Mouse (Mus musculus): Measurements from ENCODE around the gene Csmd2.

Csmd2 gene

GRCm38 (mm10) chr4:127987784-127988455 is at the start of gene Csmd2:
TSS of gene Csmd2 (plus strand) at chr4:127987857.
- no peak for DNase-seq (ENCODE audit: extremely low read depth, low read depth)

DNA sequence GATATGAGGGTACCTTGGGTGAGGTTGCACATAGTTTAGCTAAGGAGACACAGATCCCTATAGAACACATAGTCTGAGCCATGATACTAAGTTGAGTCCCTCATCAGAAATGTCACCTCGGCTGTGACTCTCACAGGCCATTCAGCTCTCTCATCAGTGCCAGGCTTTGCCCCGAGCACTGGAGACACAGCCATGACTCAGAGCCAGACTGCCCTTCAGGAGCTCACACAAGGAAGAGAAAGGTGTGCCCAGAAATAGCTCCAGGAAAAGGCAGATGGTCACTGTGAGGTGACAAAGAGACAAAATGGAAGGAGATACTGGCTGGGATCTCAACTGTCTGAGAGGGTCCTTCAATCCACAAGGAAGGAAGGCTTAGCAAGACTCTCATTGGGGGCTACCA is 40.0 kb upstream of the Csmd2 start:
- DNase-seq (ENCODE audit: extremely low read depth, low read depth), result no peak

GRCm38 (mm10) chr4:127953006-127953710 is 34.5 kb upstream of the Csmd2 start:
- DNase-seq (ENCODE audit: extremely low read depth, low read depth), result no peak

- DNase-seq (ENCODE audit: extremely low read depth, low read depth), result no peak
Measured at GRCm38 (mm10) chr4:127969101-127969500, 18.6 kb upstream of the Csmd2 start.

GRCm38 (mm10) chr4:127970018-127970421 is 17.6 kb upstream of the Csmd2 start:
- DNase-seq (ENCODE audit: extremely low read depth, low read depth), result no peak

GRCm38 (mm10) chr4:127970901-127971868 is 16.5 kb upstream of the Csmd2 start, which contains the start of gene CK137956:
TSS of gene CK137956 (minus strand) at chr4:127970951.
- no peak for DNase-seq (ENCODE audit: extremely low read depth, low read depth)

GRCm38 (mm10) chr4:127972976-127973375 is 14.7 kb upstream of the Csmd2 start:
- no peak for DNase-seq (ENCODE audit: extremely low read depth, low read depth)

DNA sequence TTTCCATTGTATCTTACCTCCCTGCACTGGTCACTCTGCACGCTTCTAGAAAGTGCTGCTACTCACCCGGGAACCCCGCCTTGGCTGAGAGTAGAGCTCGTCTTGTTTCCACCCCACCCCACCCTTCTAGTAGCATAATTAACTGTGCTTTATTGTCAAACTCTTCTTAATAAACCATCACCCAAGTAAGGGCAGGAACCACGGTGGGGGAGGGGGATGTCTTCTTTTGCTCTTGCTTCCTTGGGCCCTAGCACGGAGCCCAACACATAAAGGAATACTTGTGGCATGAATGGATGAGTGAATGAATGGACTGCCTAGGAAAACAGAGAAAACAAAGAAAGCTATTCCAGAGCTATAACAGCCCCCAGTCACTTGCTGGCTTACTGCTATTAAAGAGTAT is 6.5 kb upstream of the Csmd2 start:
- no peak for DNase-seq (ENCODE audit: extremely low read depth, low read depth)

DNA sequence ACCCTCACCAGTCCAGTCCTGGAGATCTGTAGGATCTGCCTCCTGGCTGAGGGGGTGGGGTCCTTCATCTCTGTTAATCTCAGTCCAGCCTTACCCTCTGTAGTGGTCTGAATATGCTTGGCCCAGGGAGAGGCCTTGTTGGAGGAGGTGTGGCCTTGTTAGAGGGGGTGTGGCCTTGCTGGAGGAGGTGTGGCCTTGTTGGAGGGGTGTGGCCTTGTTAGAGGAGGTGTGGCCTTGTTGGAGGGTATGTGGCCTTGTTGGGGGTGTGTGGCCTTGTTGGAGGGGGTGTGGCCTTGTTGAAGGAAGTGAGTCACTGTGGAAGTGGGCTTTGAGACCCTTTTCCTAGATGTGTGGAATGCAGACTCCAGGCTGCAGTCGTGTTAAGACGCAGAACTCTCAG is 3.2 kb upstream of the Csmd2 start:
- no peak for DNase-seq (ENCODE audit: extremely low read depth, low read depth)

DNA sequence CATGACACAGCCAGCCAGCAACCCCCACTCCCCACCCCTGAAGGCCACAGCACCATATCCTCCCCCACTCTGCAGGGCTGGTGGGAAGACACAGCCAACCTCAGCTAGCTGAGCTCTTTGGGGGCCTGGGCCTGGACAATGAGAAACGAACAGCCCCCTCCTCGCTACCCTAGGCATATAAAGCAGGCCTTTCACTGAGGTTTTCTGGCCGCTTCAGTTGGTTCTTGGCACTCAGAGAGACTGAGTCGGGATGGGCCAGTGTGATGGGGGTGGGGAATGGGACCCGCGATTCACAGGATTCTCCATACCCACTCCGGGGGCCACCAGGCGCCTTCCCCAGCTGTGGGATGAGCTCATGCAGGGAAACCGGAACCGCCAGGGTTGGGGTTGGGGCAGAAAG is 1.8 kb upstream of the Csmd2 start:
- DNase-seq (ENCODE audit: extremely low read depth, low read depth), result no peak

DNA sequence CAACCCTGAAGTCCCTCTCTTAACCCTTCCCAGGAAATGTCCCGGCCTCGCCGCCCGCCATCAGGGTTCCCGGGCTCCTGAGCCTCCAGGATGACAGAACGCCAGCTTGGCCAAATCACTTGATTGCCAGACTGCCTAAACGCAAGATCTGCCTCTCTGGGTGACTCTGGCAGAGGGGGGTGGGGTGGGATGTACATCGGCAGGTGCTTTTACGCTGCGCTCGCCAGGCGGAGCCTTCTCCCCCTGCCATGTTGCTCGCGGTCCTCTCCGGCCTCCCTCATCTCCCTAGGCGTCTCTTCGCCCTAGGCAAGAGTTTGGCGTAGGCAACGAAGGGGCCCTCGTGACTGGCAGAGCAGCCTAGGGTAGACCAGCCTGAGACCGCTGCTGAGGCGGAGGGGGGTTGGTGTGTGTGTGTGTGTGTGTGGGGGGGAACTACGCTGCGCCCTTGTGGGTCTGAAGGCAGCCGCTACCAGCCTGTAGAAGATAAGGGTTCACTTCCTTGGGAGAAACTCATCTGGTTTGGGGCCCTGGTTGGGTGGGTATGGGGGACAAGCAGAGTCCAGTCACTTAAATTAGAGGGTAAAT is 1.1 kb upstream of the Csmd2 start:
- DNase-seq (ENCODE audit: extremely low read depth, low read depth), result no peak

DNA sequence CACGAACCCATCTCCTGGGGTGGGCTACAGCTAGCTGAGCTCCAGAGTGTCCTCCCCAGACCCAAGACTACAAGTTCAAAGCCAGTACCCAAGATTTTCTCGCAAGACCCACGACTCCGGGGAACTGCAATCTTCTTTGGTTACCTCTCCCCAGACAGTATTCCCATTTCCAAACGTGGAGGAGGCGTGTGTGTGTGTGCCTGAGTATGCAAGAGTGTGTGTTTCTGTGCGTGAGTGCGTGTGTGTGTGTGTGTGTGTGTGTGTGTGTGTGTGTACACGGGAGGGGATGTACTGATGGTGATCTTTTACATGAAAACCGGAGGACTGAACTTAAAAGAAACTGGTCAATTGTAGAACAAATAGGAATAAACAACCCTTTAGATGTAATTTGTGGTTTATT is 387 bp upstream of the Csmd2 start:
- no peak for DNase-seq (ENCODE audit: extremely low read depth, low read depth)

DNA sequence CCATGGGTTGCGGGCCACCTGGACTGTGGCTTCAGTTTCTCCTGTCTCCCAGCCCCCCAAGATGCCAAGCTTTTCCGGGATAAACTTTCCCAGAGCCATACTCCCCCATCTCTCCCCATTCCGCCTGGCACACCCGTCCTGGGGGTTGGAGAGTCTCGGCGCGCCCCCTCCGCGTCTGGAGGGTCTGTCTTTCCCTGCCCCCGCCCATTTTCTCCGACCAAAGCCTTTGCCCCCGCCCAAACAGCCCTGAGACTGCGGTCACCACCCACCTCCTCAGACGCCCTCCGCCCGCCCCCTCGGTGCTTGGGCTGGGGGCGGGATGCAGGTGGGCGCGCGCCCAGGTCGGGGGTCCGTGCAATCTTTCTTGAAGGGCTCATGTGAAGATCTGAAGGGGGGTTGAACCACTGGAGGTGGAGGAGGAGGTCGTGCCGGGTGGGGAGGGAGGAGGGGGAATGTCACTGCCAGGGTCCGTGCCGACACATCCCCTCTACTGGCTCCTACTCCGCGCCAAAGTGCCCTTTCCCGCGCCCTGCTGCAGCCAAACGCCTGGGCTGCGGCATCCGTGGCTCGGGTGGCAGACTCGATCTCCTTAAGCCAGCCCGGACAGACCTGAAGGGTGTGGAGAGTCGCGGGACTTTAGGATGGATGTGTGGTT is 996 bp downstream of the Csmd2 start:
- DNase-seq (ENCODE audit: extremely low read depth, low read depth), result no peak

GRCm38 (mm10) chr4:127989347-127989995 is 1.8 kb downstream of the Csmd2 start:
- DNase-seq (ENCODE audit: extremely low read depth, low read depth), result no peak

DNA sequence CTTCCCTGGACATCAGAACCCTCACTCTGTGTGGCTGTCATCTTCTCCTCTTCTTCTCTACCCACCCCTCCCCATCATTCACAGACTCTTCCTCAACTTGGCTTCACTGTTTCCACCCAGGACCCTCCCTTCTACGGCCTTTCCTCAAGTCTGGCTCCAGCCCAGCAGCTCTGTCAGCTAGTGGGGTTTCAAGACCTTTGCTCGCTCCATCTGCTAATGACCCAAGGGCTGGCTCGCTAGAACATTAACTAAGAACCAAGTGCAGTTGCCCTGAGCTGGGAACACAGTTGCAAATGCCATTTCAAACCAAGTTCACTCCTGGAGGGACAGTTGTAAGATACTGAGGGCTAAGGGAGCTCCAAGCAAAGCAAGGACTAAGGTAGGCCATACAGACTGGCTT is 11.6 kb downstream of the Csmd2 start:
- DNase-seq (ENCODE audit: extremely low read depth, low read depth), result no peak

- no peak for DNase-seq (ENCODE audit: extremely low read depth, low read depth)
Measured at GRCm38 (mm10) chr4:128002638-128003101, 15.0 kb downstream of the Csmd2 start.

GRCm38 (mm10) chr4:128004797-128005452 is 17.3 kb downstream of the Csmd2 start:
- no peak for DNase-seq (ENCODE audit: extremely low read depth, low read depth)

- DNase-seq (ENCODE audit: extremely low read depth, low read depth), result no peak
Measured at GRCm38 (mm10) chr4:128019465-128019864, 31.8 kb downstream of the Csmd2 start.

DNA sequence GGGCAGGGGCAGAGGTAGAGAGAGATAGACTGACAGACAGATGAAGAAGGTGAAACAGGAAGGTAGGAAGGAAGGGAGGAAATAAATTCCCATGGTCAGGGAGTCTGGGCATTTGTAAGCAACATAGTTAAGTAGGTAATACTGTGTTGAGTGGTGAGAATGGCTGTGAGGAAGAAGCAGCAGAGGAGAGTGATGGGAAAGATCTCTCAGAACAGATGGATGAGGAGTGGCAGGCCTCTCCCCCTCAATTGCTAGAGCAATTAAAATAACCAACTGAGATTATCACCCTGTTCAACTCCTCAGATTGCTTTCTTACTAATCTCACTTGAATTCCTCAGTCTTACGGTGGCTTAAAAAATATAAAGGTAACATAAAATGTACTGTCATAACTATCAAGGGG is 40.6 kb downstream of the Csmd2 start:
- DNase-seq (ENCODE audit: extremely low read depth, low read depth), result no peak

DNA sequence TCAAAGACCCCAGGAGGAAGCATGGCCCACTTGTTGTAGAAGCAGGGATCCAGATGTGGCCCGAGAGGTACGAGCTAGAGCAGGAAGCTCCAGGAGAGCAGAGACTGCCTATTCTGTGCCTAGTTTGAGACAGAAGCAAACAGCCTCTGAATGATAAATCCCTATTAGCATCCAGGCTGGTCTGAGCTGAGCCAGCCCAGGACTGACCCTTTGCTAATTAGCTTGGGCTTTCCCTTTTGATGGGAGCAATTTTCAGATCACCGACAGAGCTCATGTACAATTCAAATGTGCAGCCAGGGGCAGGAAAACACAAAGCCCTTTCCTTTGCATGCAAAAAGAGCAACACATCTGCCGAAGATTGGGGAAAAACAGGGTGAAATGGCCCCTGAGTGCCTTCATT is 54.2 kb downstream of the Csmd2 start:
- no peak for DNase-seq (ENCODE audit: extremely low read depth, low read depth)
